Mouse (Mus musculus) mouse trophoblast stem cell (cell line): Measurements from ENCODE around the gene Hdac7.

Experiments used
- in situ Hi-C, 2 experiments: fragments of 300-500 bp; cut with MseI, MboI; formaldehyde crosslinking; loops; 2 replicates in 1 of 2; 3 replicates in 1 of 2; pipeline ENCODE4 v1.15.1; 2025

The Hdac7 gene

GRCm38 (mm10) chr15:97791126-97791700 lies 53.1 kb downstream of the Hdac7 start:
- in situ Hi-C loops = no loop called here

GRCm38 (mm10) chr15:97789761-97790505 lies 54.4 kb downstream of the Hdac7 start:
- in situ Hi-C loops = loop anchor here in 1 of 2 experiments (10.0 kb wide), 1 partner anchor 75 kb away; no protein-coding TSS in a partner anchor

- in situ Hi-C loops = loop anchor here in 1 of 2 experiments (10.0 kb wide), 1 partner anchor 74 kb away; no protein-coding TSS in a partner anchor
These were observed 55.5 kb downstream of the Hdac7 start for GRCm38 (mm10) chr15:97788821-97789220.

GRCm38 (mm10) chr15:97787799-97788667 lies 56.3 kb downstream of the Hdac7 start:
- in situ Hi-C loops = loop anchor here in 1 of 2 experiments (10.0 kb wide), 1 partner anchor 73 kb away; no protein-coding TSS in a partner anchor

- in situ Hi-C loops = loop anchor here in 1 of 2 experiments (10.0 kb wide), 1 partner anchor 72 kb away; no protein-coding TSS in a partner anchor
These were observed 57.0 kb downstream of the Hdac7 start for GRCm38 (mm10) chr15:97787148-97787798.

- in situ Hi-C loops = loop anchor here in 1 of 2 experiments (10.0 kb wide), 1 partner anchor 72 kb away; no protein-coding TSS in a partner anchor
These were observed 57.7 kb downstream of the Hdac7 start for GRCm38 (mm10) chr15:97786412-97787112.

GRCm38 (mm10) chr15:97785731-97786411 lies 58.4 kb downstream of the Hdac7 start:
- in situ Hi-C loops = loop anchor here in 1 of 2 experiments (10.0 kb wide), 1 partner anchor 71 kb away; no protein-coding TSS in a partner anchor

- in situ Hi-C loops = loop anchor here (5.0 to 10.0 kb wide), 2 partner anchors 37 to 70 kb away; no protein-coding TSS in a partner anchor
These were observed 59.6 kb downstream of the Hdac7 start for GRCm38 (mm10) chr15:97784561-97785161.

- in situ Hi-C loops = loop anchor here (5.0 to 10.0 kb wide), 2 partner anchors 37 to 69 kb away; no protein-coding TSS in a partner anchor
These were observed 60.2 kb downstream of the Hdac7 start for GRCm38 (mm10) chr15:97784092-97784559.

GRCm38 (mm10) chr15:97782749-97783105 lies 61.6 kb downstream of the Hdac7 start:
- in situ Hi-C loops = loop anchor here (5.0 to 10.0 kb wide), 2 partner anchors 35 to 68 kb away; no protein-coding TSS in a partner anchor

GRCm38 (mm10) chr15:97781961-97782748 lies 62.1 kb downstream of the Hdac7 start:
- in situ Hi-C loops = loop anchor here (5.0 to 10.0 kb wide), 2 partner anchors 35 to 67 kb away; no protein-coding TSS in a partner anchor

GRCm38 (mm10) chr15:97780611-97781031 lies 63.7 kb downstream of the Hdac7 start:
- in situ Hi-C loops = loop anchor here (5.0 to 10.0 kb wide), 2 partner anchors 33 to 66 kb away; no protein-coding TSS in a partner anchor

GRCm38 (mm10) chr15:97779576-97779975 lies 64.7 kb downstream of the Hdac7 start:
- in situ Hi-C loops = loop anchor here in 1 of 2 experiments (5.0 kb wide), 1 partner anchor 62 kb away; no protein-coding TSS in a partner anchor

- in situ Hi-C loops = loop anchor here in 1 of 2 experiments (5.0 kb wide), 1 partner anchor 61 kb away; no protein-coding TSS in a partner anchor
These were observed 65.8 kb downstream of the Hdac7 start, which contains the start of gene Slc48a1 for GRCm38 (mm10) chr15:97778311-97779098. Slc48a1 (plus strand) TSS chr15:97778520.

- in situ Hi-C loops = loop anchor here in 1 of 2 experiments (5.0 kb wide), 1 partner anchor 60 kb away; no protein-coding TSS in a partner anchor
These were observed 67.4 kb downstream of the Hdac7 start for GRCm38 (mm10) chr15:97776919-97777318.

GRCm38 (mm10) chr15:97776514-97776913 lies 67.8 kb downstream of the Hdac7 start:
- in situ Hi-C loops = loop anchor here in 1 of 2 experiments (5.0 kb wide), 1 partner anchor 59 kb away; no protein-coding TSS in a partner anchor

GRCm38 (mm10) chr15:97773961-97774370 lies 70.3 kb downstream of the Hdac7 start:
- in situ Hi-C loops = no loop called here
